Mouse (Mus musculus) CH12.LX (cell line): Measurements from ENCODE around the gene Klhl33.
"Not testable (repeated sequence)": the region's sequence is repeated elsewhere in the genome, so short reads cannot be mapped to it uniquely, and the experiment has no call there.

Source experiments
- CHD2 ChIP-seq: IDR thresholded peaks from 2 replicates; pipeline ENCODE4 v1.6.1; 2011; ENCODE audit warnings: low read length, improper control_type of control experiment
- CTCF ChIP-seq, 2 experiments: IDR thresholded peaks in 1 of 2; conservative IDR thresholded peaks in 1 of 2; 2 replicates each; pipeline ENCODE4 v1.5.1; 2011 to 2012; ENCODE audit warnings: low read depth in 2 of 2, low read length in 2 of 2, improper control_type of control experiment in 1 of 2, inconsistent platforms in 1 of 2, mild to moderate bottlenecking in 1 of 2, moderate library complexity in 1 of 2
- MYC ChIP-seq: IDR thresholded peaks from 2 replicates; pipeline ENCODE4 v1.6.1; 2011; ENCODE audit warnings: low read depth, mild to moderate bottlenecking, improper control_type of control experiment, low read length
- POLR2A ChIP-seq: IDR thresholded peaks from 2 replicates; pipeline ENCODE4 v1.6.1; 2011; ENCODE audit warnings: low read depth, mild to moderate bottlenecking, improper control_type of control experiment, low read length
- TBP ChIP-seq: conservative IDR thresholded peaks from 2 replicates; pipeline ENCODE4 v1.6.1; 2011; ENCODE audit warnings: low read depth, low read length, improper control_type of control experiment
- TCF12 ChIP-seq: IDR thresholded peaks from 2 replicates; pipeline ENCODE4 v1.6.1; 2014; ENCODE audit warnings: low read depth, mild to moderate bottlenecking, inconsistent platforms, low read length, improper control_type of control experiment
- USF1 ChIP-seq: IDR thresholded peaks from 2 replicates; pipeline ENCODE4 v1.6.1; 2014; ENCODE audit warnings: low read depth, mild to moderate bottlenecking, inconsistent platforms, low read length, improper control_type of control experiment
- USF2 ChIP-seq: conservative IDR thresholded peaks from 2 replicates; pipeline ENCODE4 v1.6.1; 2011; ENCODE audit warnings: low read depth, low read length, improper control_type of control experiment
- ZMIZ1 ChIP-seq: IDR thresholded peaks from 2 replicates; pipeline ENCODE4 v1.6.1; 2012; ENCODE audit warnings: low read depth, mild to moderate bottlenecking, inconsistent platforms, low read length, improper control_type of control experiment

GRCm38 (mm10) chr14:50945081-50945480 is 47.8 kb upstream of the Klhl33 start:
- not testable (repeated sequence) for TF ChIP-seq USF1; USF2; POLR2A; TBP; CHD2; CTCF (conservative IDR thresholded peaks at IDR 0.05 in 1 of 2, IDR thresholded peaks at IDR 0.05 in 1 of 2; ENCODE audit: low read depth in 2 of 2, low read length in 2 of 2); TCF12; ZMIZ1; MYC
